Mouse (Mus musculus): ENCODE data around the gene Polr3b.
A peak's percentile ranks its signal among the peaks of the same experiment; 100 is the strongest.

Polr3b gene

GRCm38 (mm10) chr10:84621826-84622790 lies at the start of gene Polr3b:
Polr3b (plus strand) TSS chr10:84622292.
- DNase-seq: peak; percentile 88 to 90

- DNase-seq: no peak
These were observed 48.2 kb upstream of the Polr3b start for GRCm38 (mm10) chr10:84573671-84574420.

DNA sequence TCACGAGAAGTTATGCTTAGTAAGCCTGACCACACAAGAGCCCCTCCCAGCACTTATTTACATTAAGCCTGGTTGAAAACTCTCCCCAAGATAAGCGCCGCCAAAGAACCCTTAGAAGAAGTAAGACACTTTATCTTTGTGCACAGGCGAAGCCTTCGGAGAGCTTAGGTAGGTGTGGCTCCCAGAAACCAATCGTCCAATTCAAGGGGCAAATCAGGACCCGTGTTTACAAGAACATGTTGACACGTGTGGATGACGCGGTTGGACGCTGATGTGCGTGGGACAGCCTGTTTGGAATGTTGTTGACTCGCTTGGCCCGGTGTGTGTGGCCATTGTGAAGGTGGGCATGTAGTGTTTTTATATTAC lies 46.1 kb upstream of the Polr3b start:
- no peak for DNase-seq

GRCm38 (mm10) chr10:84576395-84577070 lies 45.6 kb upstream of the Polr3b start, which contains the start of gene Tcp11l2:
Tcp11l2 (plus strand) TSS chr10:84576626.
- DNase-seq: peak; percentile 89 to 91

DNA sequence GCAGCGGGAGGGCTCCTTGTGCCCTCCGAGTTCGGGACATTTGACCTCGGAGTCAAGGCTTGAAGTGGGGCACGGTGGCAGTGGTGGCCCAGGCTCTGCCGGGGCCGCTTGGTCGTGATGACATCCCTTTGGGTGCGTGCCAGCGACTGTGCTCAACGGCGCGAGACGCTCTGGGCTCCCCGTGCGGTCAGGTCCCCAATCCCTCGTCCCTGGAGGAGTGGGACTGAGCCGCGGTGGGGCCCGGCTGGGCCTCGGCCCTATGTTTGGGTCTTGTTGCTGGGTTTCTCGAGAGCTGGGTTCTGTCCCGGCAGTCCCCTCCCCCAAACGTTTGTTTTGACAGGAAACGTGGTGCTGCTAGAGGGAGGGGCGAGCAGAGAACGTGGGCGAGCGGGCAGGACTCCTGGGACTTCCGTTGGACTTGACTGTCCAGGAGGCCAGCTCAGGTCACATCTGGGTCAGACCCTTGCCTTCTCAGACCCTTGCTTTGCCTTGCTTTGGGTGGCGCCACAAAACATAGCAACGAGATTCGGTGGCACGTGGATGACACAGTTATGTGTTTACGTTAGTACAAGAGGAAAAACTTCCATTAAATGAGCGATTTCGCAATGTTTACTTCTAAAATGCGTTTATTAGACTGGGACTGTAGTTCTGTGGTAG lies 44.9 kb upstream of the Polr3b start:
- peak; percentile 71 to 79 for DNase-seq

GRCm38 (mm10) chr10:84578738-84579137 lies 43.4 kb upstream of the Polr3b start:
- no peak for DNase-seq

DNA sequence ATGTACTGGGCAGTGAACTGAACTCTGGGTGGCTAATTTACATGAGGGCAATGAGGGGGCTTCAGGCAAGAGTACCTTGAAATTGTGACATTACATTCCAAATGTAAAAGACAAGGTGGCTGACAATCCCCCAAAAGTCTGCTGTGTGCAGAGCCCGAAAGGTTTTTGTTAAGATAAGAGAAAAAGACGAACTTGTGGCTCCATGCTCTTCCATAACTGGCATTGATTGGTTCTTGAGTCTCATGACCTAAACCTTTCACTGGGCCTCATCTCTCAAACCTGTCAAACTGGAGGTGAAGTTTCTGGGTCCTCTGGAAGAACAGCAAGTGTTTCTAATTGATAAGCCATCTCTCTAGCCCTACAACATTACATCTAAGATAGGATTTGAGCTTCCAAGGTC lies 42.6 kb upstream of the Polr3b start:
- no peak for DNase-seq

DNA sequence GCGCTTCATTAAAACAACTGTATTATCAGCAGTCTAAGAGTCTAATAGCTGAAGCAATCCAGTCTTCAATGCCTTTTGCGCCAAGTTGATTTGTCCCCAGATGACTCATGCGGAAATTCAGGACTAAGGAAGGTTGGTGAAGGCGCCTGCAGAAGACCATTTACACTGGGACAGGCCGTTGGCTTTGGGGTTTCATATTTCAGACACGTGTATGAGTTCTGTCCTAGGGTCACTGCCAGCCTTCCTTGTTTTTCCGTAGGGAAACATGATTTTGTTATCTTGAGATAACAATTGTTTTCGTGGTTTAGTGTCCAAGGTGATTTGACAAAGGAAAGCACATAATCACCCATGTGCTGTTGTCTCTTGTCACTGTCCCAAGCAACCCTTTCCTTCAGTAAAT lies 40.9 kb upstream of the Polr3b start:
- DNase-seq: no peak

GRCm38 (mm10) chr10:84582236-84582635 lies 39.9 kb upstream of the Polr3b start:
- DNase-seq: no peak

DNA sequence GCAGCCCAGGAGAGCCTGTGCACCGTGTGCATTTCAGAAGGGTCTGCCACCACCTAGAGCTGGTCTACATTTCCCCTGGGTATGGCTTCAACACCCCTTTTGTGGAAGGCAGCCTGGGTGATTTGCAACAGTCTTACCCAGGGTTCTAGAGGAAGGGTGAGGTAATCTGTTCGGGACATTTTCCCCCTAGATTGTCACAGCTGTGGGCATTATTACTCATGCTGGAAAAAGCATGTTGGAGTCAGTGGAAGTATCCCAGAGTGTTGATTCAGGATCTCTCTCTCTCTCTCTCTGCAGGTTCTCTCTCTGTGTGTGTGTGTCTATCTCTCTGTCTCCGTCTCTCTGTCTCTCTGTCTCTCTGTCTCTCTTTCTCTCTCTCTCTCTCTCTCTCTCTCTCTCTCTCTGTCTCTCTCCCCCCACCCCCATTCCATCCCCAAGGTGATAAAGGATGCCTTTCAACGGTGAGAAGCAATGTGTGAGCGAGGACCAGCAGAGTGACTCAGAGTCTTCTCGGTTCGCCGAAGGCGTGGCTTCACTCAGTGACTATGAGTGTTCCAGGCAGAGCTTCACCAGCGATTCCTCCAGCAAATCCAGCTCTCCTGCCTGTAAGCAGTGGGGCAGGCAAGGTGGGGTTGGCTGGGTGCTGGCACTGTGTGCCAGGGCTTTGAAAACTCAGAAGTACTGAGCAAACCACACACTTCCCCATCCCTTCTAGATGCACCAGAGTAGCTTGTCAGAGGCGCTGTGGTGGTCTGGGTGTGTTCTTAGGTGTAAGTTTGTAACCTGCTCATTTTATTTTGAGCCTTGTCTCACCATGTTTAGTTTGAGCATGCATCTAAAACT lies 37.4 kb upstream of the Polr3b start:
- peak in 1 of 2 experiments; percentile 8 for DNase-seq

GRCm38 (mm10) chr10:84585294-84585650 lies 36.8 kb upstream of the Polr3b start:
- no peak for DNase-seq

- DNase-seq: no peak
These were observed 31.1 kb upstream of the Polr3b start for GRCm38 (mm10) chr10:84590956-84591355.

DNA sequence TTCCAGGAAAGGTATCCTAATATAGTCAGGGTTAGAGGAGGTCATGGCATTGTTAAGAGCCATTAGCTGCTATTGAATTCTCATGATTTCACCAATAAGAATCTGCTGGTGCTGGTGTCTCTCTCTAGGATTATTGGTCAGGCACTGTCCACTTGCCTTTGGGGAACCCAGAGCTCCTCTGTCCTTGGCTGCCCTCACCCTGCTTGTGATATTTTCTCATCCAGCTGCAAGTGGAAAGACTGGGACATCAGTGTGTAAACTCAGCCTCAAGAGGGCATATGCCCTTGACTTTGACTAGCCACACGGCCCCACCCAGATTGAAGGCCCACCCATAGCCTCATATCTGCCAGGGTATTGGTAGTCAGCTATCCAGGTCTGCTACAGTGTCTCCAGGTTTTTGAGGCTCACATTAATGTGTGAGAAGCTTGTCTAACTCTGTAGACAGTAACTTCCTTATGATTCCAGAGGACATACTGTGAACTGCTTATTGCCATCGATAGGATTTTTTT lies 30.4 kb upstream of the Polr3b start:
- DNase-seq: no peak

DNA sequence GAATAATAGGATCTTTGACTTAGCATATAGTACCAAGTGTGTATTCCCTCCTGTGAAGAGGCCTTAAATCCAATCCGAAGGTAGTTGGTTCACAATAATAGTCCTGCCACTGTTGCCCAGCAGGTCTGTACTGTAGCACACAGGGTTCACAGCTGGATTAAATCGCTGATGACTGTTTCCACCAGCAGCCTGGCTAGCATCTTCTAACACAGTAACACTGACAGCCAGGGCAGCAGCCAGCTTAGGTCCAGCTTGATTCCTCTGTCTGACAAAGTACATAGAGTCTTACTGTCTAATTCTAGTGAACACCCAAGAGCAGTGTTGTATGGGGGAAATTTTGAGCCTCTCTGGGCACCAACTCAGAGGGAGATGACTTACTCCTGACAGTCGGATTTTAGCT lies 29.3 kb upstream of the Polr3b start:
- no peak for DNase-seq

- DNase-seq: no peak
These were observed 24.8 kb upstream of the Polr3b start for GRCm38 (mm10) chr10:84597127-84597785.

DNA sequence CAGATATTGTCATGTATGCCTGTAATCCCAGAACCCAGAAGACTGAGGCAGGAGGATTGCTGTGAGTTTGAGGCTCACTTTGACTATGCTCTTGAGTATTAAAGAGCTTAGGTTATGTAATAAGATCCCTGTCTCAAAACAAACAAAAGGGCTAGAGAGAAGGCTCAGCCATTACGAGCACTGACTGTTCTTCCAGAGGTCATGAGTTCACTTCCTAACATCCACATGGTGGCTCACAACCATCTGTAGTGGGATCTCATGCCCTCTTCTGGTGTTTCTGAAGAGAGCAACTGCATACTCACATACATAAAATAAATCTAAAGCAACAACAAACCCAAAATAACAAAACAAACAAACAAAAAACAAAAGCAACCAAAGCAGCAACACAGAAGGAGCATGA lies 23.9 kb upstream of the Polr3b start:
- no peak for DNase-seq

- DNase-seq: no peak
These were observed 22.0 kb upstream of the Polr3b start for GRCm38 (mm10) chr10:84600136-84600535.

DNA sequence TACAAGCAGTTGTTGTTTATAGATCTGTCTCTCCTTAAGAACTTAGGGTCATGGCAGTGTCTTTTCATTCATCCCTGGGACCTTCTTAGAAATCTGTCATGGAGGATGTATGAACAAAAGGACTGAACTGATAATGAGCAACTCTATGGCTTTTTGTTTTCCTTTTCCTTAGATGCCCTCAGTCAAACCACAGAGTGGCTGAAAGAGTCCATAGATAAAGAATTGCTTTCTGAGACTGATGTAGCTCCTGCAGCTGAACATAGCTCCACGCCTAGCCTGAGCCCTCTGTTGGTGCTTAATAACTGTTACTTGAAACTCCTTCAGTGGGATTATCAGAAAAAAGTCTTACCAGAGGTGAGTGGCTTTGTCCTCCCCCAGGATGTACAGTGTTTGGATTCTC lies 17.8 kb upstream of the Polr3b start:
- DNase-seq: no peak

DNA sequence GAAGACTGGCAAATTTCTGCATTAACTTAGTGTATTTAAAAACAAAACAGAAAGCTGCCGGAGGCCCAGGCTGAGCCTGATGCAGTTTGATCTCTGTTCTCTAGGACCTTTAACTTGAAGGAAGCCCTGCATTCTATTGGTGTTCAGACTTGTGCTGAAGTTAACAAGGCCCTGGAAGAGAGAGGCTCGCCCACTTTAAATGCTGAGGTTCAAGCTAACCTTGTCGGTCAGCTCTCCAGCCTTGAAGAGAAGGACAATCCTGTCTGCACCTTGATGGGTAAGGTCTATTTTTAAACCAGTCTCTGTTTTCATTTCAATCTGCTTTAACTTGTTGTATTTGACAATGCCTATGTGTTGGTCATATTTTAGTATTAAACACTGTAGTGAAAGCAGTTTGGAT lies 13.7 kb upstream of the Polr3b start:
- no peak for DNase-seq

DNA sequence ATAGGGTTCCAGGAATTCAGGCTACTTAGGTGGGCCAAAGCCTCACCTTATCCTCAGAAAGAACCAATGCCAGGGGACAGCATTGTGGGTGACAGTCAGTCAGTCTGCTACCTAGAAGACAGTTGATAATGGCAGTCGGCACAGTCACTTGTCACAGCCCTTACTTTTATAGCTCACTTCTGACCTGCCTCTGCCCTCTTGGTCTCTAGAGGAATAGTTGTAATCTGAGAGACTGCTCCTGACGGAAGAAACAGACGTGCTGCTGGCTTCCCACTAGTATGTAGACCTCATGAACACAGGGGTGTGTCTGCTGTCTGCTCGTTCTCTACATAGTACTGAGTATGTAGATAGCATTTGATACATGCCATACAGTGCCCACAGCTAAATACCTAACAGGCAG lies 11.8 kb upstream of the Polr3b start:
- DNase-seq: no peak

GRCm38 (mm10) chr10:84610783-84611182 lies 11.3 kb upstream of the Polr3b start:
- DNase-seq: no peak
